In the genomic region with DNA sequence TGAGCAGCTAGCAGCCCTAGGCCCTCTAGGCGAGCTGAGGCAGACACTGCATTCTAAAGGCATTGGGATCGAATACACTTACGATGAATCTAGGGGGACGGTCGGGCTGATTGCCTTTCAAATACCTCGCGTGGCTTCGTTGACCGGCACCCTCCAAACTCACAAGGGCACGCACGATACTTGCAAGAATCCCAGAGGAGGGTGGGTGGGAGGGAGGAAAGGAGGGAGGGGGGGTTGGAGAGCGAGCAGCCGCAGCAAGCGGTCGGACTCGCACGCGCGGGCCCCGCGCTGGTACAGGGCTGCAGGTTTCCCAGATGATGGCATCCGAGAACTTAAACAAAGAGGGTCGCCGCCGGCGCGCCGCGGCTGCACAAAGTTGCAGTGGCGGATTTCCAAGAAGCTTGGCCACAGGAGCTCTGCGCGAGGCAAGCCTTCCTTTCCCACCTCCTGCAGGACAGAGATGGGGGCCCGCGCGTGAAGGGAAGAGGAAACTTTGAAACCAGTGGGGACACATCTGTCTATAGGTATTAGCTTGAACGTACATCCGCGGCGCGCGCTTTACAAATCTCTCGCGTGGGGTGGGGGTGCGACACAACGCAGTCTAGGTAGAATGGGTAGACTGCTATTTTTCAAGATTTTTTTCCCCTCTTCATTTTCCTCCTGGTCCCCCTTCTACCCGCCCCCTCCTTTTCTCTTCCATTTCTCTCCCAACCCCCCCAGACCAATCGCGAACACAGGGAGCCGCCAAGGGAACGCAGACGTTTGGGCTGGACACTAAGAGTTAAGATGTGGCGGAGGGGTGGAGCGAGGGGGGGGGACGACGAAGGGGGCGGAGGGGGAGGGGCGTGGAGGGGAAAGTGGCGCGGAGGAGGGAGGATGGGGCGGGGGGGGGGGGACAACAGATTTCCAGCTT, we compare ENCODE assay signal across 9 mouse cellular contexts. TPM values are rescaled to one million over a fixed set of nuclear protein-coding genes. Genes with fewer than 3 reads are reported as not detected.
DNase-seq lines count a peak whose midpoint lies in the region; TF ChIP-seq lines count a peak whose summit lies in the region.
"Had no signal": no experiment of that assay in that cellular context is flagged by ENCODE, and none has a peak within 500 bp of the region (broad histone marks: within the 10 kb centered on the region; RNA-seq: fewer than 3 reads in every experiment).

No protein-coding gene starts in this region.

- H3K27me3 ChIP-seq in heart, embryonic 10.5 days (ENCODE audit: insufficient read depth, poor library complexity, severe bottlenecking) = peaks cover 81% of the 10 kb centered on the region
- H3K27me3 ChIP-seq in hindbrain, embryonic 10.5 days (ENCODE audit: insufficient read depth, poor library complexity, severe bottlenecking) = peaks cover 43% of the 10 kb centered on the region

- H3K36me3 ChIP-seq in heart, embryonic 10.5 days = no peaks in the 10 kb centered on the region
- H3K36me3 ChIP-seq in hindbrain, embryonic 10.5 days = peaks cover 32% of the 10 kb centered on the region
- H3K36me3 ChIP-seq: G1E had no signal

- no peaks in the 10 kb centered on the region for H3K9me3 ChIP-seq in heart, embryonic 10.5 days
- no peaks in the 10 kb centered on the region for H3K9me3 ChIP-seq in hindbrain, embryonic 10.5 days

- peak; percentile 77 for DNase-seq in heart, embryonic 10.5 days (ENCODE audit: low spot score)
- DNase-seq in heart, adult 9 months (ENCODE audit: low spot score in 2 of 2) = no peak
- peak; percentile 77 for DNase-seq in hindbrain, embryonic 10.5 days (ENCODE audit: low spot score)
- peak; percentile 72 for DNase-seq in left cerebral cortex, postnatal 4 days
- DNase-seq in adrenal gland, adult 18-20 months (ENCODE audit: low spot score in 2 of 2) = no peak
- no peak for DNase-seq in heart, postnatal 25 days (ENCODE audit: low spot score)

- WGBS in heart, embryonic 10.5 days = under 1% methylated on average over 55 of the region's 60 CpGs
- under 1% methylated on average over 55 of the region's 60 CpGs for WGBS in hindbrain, embryonic 10.5 days
- 1% methylated on average over 52 of the region's 60 CpGs for WGBS in olfactory bulb, adult 2 months

- H3K4me1 ChIP-seq in heart, embryonic 10.5 days = peaks cover 33% of the 10 kb centered on the region
- H3K4me1 ChIP-seq in bone marrow macrophage, adult 2 months (ENCODE audit: control insufficient read depth, insufficient read depth, low read length) = no peaks in the 10 kb centered on the region
- H3K4me1 ChIP-seq in hindbrain, embryonic 10.5 days (replicated peaks) = peaks cover 3% of the 10 kb centered on the region; the same call in 1 of the 2 replicates
- H3K4me1 ChIP-seq in olfactory bulb, adult 2 months (ENCODE audit: control insufficient read depth, insufficient read depth, low read length) = peaks cover 32% of the 10 kb centered on the region

- intact Hi-C loops in left cerebral cortex, postnatal 4 days (cut with DNase I) = loop anchor here (5.0 to 10.0 kb wide), 4 partner anchors 793 to 1020 kb away; no protein-coding TSS in a partner anchor
- intact Hi-C loops in heart, postnatal 25 days (cut with DNase I) = loop anchor here (5.0 kb wide), 4 partner anchors 158 to 1543 kb away; no protein-coding TSS in a partner anchor

- TF ChIP-seq CTCF in bone marrow macrophage, adult 2 months (IDR thresholded peaks at IDR 0.05; ENCODE audit: low read depth, low read length) = no peak
- no peak for TF ChIP-seq CTCF in olfactory bulb, adult 2 months (IDR thresholded peaks at IDR 0.05; ENCODE audit: insufficient read depth, low read depth, low read length)

- H3K27ac ChIP-seq in heart, embryonic 10.5 days = peak overlapping the region; percentile 47; the same call in 1 of the 2 replicates
- H3K27ac ChIP-seq in bone marrow macrophage, adult 2 months (ENCODE audit: insufficient read depth, low read depth, low read length) = no peak overlapping the region
- peak overlapping the region; percentile 97 for H3K27ac ChIP-seq in hindbrain, embryonic 10.5 days
- H3K27ac ChIP-seq in olfactory bulb, adult 2 months (ENCODE audit: insufficient read depth, low read depth, low read length) = peak overlapping the region; percentile 92

- H3K4me3 ChIP-seq in heart, embryonic 10.5 days = peak overlapping the region; percentile 64
- H3K4me3 ChIP-seq in bone marrow macrophage, adult 2 months (ENCODE audit: insufficient read depth, low read length) = peak overlapping the region; percentile 24
- peak overlapping the region; percentile 84 for H3K4me3 ChIP-seq in hindbrain, embryonic 10.5 days
- peak overlapping the region; percentile 60 for H3K4me3 ChIP-seq in olfactory bulb, adult 2 months (ENCODE audit: insufficient read depth, low read depth, low read length)

- no peak for TF ChIP-seq POLR2A in bone marrow macrophage, adult 2 months (IDR thresholded peaks at IDR 0.05; ENCODE audit: borderline replicate concordance, low read depth, low read length)
- TF ChIP-seq POLR2A in olfactory bulb, adult 2 months (IDR thresholded peaks at IDR 0.05; ENCODE audit: insufficient read depth, low read depth, low read length) = no peak

RNA-seq across cellular contexts. Expression of a gene that starts 0.6 kb away (rescaled TPM):
- polyA plus RNA-seq in heart, embryonic 10.5 days (2016; fragmentation: Nextera tagmentation; extraction: Ambion mirVana) = 0.03 and 0.43 TPM in 2 replicates
- not detected in 2 replicates for polyA plus RNA-seq in bone marrow macrophage, adult 2 months (2012; ENCODE audit: insufficient read depth, insufficient read length, missing spikeins)
- polyA plus RNA-seq in hindbrain, embryonic 10.5 days (2016; fragmentation: Nextera tagmentation; extraction: Ambion mirVana) = 16.8 and 17.8 TPM in 2 replicates
- total RNA-seq in left cerebral cortex, postnatal 4 days (2021) = 100 to 1,000 TPM; 102 to 123 TPM
- not detected in 2 replicates for polyA plus RNA-seq in olfactory bulb, adult 2 months (2012; ENCODE audit: insufficient read depth, insufficient read length, low replicate concordance, missing spikeins)
- not detected for total RNA-seq in adrenal gland, adult 18-20 months (2021)
- total RNA-seq in heart, postnatal 25 days (2021) = under 1 TPM in 1 of 2 experiments, not detected in 1; 0.03 TPM
- polyA plus RNA-seq: G1E had no signal

Comparison
In these comparisons a context has a peak if more than half of its experiments do, and no peak if none do; other contexts are left out.
1. DNase-seq: peak in heart, embryonic 10.5 days (single experiment), hindbrain, embryonic 10.5 days (single experiment) and left cerebral cortex, postnatal 4 days (single experiment); none in heart, adult 9 months (0 of 2), adrenal gland, adult 18-20 months (0 of 2) and heart, postnatal 25 days (single experiment).
2. H3K4me3 ChIP-seq: peak in every context shown above with its lines; median percentile 84 in hindbrain, embryonic 10.5 days; 64 in heart, embryonic 10.5 days; 60 in olfactory bulb, adult 2 months; 24 in bone marrow macrophage, adult 2 months.